Mouse (Mus musculus): ENCODE results near the gene Gm20388. TPM values are rescaled to one million over a fixed set of nuclear protein-coding genes. Genes with fewer than 3 reads are reported as not detected.

The Gm20388 gene
- total and polyA plus RNA-seq, 2 experiments from 2014 or later = 17.3 TPM; not detected in 1

- H3K27ac ChIP-seq (ENCODE audit: low read depth) = 0 out of 2 replicates have a peak overlapping the region, but pooled peaks have one; percentile 11
- WGBS = 11% methylated on average over 7 of the region's 7 CpGs
- peak; percentile 48 for DNase-seq (ENCODE audit: low spot score)
- peak overlapping the region; percentile 47; the same call in 1 of the 2 replicates for H3K4me2 ChIP-seq (ENCODE audit: low read depth, low read length)
- H3K4me1 ChIP-seq (ENCODE audit: control insufficient read depth, insufficient read depth) = peaks cover 11% of the 10 kb centered on the region
- no peaks in the 10 kb centered on the region for H3K9me3 ChIP-seq (replicated peaks; ENCODE audit: control insufficient read depth, low read length)
- no peak overlapping the region for H3K9ac ChIP-seq (replicated peaks; ENCODE audit: low read depth, low read length)
- peaks cover 52% of the 10 kb centered on the region for H3K27me3 ChIP-seq (ENCODE audit: control insufficient read depth, insufficient read depth, low read length)
- H3K4me3 ChIP-seq (ENCODE audit: low read depth, low read length) = no peak overlapping the region
- no peaks in the 10 kb centered on the region for H3K36me3 ChIP-seq (replicated peaks; ENCODE audit: control insufficient read depth, insufficient read depth, low read length)
- no peak for TF ChIP-seq CTCF (IDR thresholded peaks at IDR 0.05; ENCODE audit: low read depth)
- TF ChIP-seq EP300 (IDR thresholded peaks at IDR 0.05; ENCODE audit: low read depth) = no peak
- ATAC-seq (ENCODE audit: insufficient read depth, low read depth) = peak; percentile 58
Observed at GRCm38 (mm10) chr8:122719500-122720065, 2808.9 kb downstream of the Gm20388 start.

- Histone ChIP-seq H3K9ac (replicated peaks; ENCODE audit: low read depth, low read length) (no peak overlapping the region), H3K27me3 (ENCODE audit: control insufficient read depth, insufficient read depth, low read length) (peaks cover 52% of the 10 kb centered on the region), H3K36me3 (replicated peaks; ENCODE audit: control insufficient read depth, insufficient read depth, low read length) (no peaks in the 10 kb centered on the region), H3K4me3 (ENCODE audit: low read depth, low read length) (peak overlapping the region; percentile 15), H3K4me1 (ENCODE audit: control insufficient read depth, insufficient read depth) (peaks cover 11% of the 10 kb centered on the region), H3K9me3 (replicated peaks; ENCODE audit: control insufficient read depth, low read length) (no peaks in the 10 kb centered on the region), H3K27ac (ENCODE audit: low read depth) (0 out of 2 replicates have a peak overlapping the region, but pooled peaks have one; percentile 11), H3K4me2 (ENCODE audit: low read depth, low read length) (peak overlapping the region; percentile 47)
- DNase-seq (ENCODE audit: low spot score) = peak; percentile 36
- WGBS = 3% methylated on average over 25 of the region's 25 CpGs
- 0 out of 2 replicates have a peak, but pooled peaks have one; percentile 32 for ATAC-seq (ENCODE audit: insufficient read depth, low read depth)
- TF ChIP-seq EP300 (IDR thresholded peaks at IDR 0.05; ENCODE audit: low read depth) = no peak
Observed at GRCm38 (mm10) chr8:122720070-122720729, 2809.6 kb downstream of the Gm20388 start.

GRCm38 (mm10) chr8:122720811-122721640 lies 2810.4 kb downstream of the Gm20388 start:
- Histone ChIP-seq H3K27ac (ENCODE audit: low read depth) (no peak overlapping the region), H3K4me1 (ENCODE audit: control insufficient read depth, insufficient read depth) (peaks cover 11% of the 10 kb centered on the region), H3K9ac (replicated peaks; ENCODE audit: low read depth, low read length) (no peak overlapping the region), H3K36me3 (replicated peaks; ENCODE audit: control insufficient read depth, insufficient read depth, low read length) (no peaks in the 10 kb centered on the region), H3K4me2 (ENCODE audit: low read depth, low read length) (peak overlapping the region; percentile 47), H3K27me3 (ENCODE audit: control insufficient read depth, insufficient read depth, low read length) (peaks cover 52% of the 10 kb centered on the region), H3K9me3 (replicated peaks; ENCODE audit: control insufficient read depth, low read length) (no peaks in the 10 kb centered on the region), H3K4me3 (ENCODE audit: low read depth, low read length) (no peak overlapping the region)
- DNase-seq (ENCODE audit: low spot score) (peak; percentile 41), ATAC-seq (ENCODE audit: insufficient read depth, low read depth) (peak; percentile 37)
- TF ChIP-seq EP300 (IDR thresholded peaks at IDR 0.05; ENCODE audit: low read depth) (no peak), CTCF (IDR thresholded peaks at IDR 0.05; ENCODE audit: low read depth) (no peak)
- WGBS = 22% methylated on average over 14 of the region's 14 CpGs

- WGBS = 84% methylated on average over 6 of the region's 6 CpGs
- ATAC-seq (ENCODE audit: insufficient read depth, low read depth) (no peak), DNase-seq (ENCODE audit: low spot score) (no peak)
- TF ChIP-seq CTCF (IDR thresholded peaks at IDR 0.05; ENCODE audit: low read depth) = no peak
- TF ChIP-seq EP300 (IDR thresholded peaks at IDR 0.05; ENCODE audit: low read depth) = no peak
- Histone ChIP-seq H3K27ac (ENCODE audit: low read depth) (no peak overlapping the region), H3K9me3 (replicated peaks; ENCODE audit: control insufficient read depth, low read length) (no peaks in the 10 kb centered on the region), H3K36me3 (replicated peaks; ENCODE audit: control insufficient read depth, insufficient read depth, low read length) (no peaks in the 10 kb centered on the region), H3K4me3 (ENCODE audit: low read depth, low read length) (no peak overlapping the region), H3K4me2 (ENCODE audit: low read depth, low read length) (no peak overlapping the region), H3K4me1 (ENCODE audit: control insufficient read depth, insufficient read depth) (peaks cover 6% of the 10 kb centered on the region), H3K9ac (replicated peaks; ENCODE audit: low read depth, low read length) (no peak overlapping the region), H3K27me3 (ENCODE audit: control insufficient read depth, insufficient read depth, low read length) (peaks cover 28% of the 10 kb centered on the region)
Observed at GRCm38 (mm10) chr8:122725187-122725586, 2814.5 kb downstream of the Gm20388 start.

GRCm38 (mm10) chr8:122726789-122727188 lies 2816.1 kb downstream of the Gm20388 start:
- Histone ChIP-seq H3K4me1 (ENCODE audit: control insufficient read depth, insufficient read depth) (no peaks in the 10 kb centered on the region), H3K27me3 (ENCODE audit: control insufficient read depth, insufficient read depth, low read length) (peaks cover 13% of the 10 kb centered on the region; the same call in 1 of the 2 replicates), H3K9me3 (replicated peaks; ENCODE audit: control insufficient read depth, low read length) (no peaks in the 10 kb centered on the region), H3K9ac (replicated peaks; ENCODE audit: low read depth, low read length) (no peak overlapping the region), H3K36me3 (replicated peaks; ENCODE audit: control insufficient read depth, insufficient read depth, low read length) (no peaks in the 10 kb centered on the region), H3K4me3 (ENCODE audit: low read depth, low read length) (no peak overlapping the region), H3K4me2 (ENCODE audit: low read depth, low read length) (no peak overlapping the region), H3K27ac (ENCODE audit: low read depth) (no peak overlapping the region)
- DNase-seq (ENCODE audit: low spot score) = no peak
- no peak for ATAC-seq (ENCODE audit: insufficient read depth, low read depth)
- WGBS = 80% methylated on average over 2 of the region's 2 CpGs
- no peak for TF ChIP-seq EP300 (IDR thresholded peaks at IDR 0.05; ENCODE audit: low read depth)
- no peak for TF ChIP-seq CTCF (IDR thresholded peaks at IDR 0.05; ENCODE audit: low read depth)
